Mouse (Mus musculus): ENCODE measurements around the gene Rnf24.

DNA sequence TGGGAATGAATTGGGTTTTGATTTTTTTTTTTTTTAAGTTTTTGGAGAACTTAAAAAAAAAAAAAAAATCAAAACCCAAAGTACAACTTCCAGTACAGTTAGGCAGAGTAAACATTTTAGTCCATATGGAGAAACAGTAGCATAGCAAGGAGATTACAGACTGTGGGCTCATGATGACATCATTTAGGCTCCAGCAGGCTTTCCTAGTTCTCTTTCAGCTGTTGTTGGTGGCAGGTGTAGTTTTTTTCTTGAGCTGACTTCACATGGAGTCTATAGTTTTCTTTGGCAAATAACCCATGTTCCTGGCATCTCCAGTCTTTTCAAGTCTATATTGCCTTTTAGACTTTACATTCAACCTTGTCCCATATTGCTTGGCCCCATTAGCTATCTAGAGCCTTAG lies 62.0 kb downstream of the Rnf24 start:
- TF ChIP-seq POLR2A (IDR thresholded peaks at IDR 0.05; ENCODE audit: low read depth, low read length): no peak
- TF ChIP-seq CTCF (IDR thresholded peaks at IDR 0.05; ENCODE audit: borderline replicate concordance, insufficient read depth, low read length): no peak

Data from embryonic fibroblast, embryonic 13.5 days (primary cell).